Mouse (Mus musculus) Patski (cell line): ENCODE results near the gene Cryzl1. TPM values are rescaled to one million over a fixed set of nuclear protein-coding genes. Genes with fewer than 3 reads are reported as not detected.

Experiments used
- ATAC-seq: fragments of 100-300 bp; one replicate; pipeline ENCODE4 v1.8.0; 2021
- CTCF ChIA-PET: fragments of 350-600 bp; sonication (Branson Sonifier 250); formaldehyde crosslinking; loops from one replicate; lab custom pipeline; 2022; ENCODE audit warnings: inconsistent platforms; lab: Charles Lee
- POLR2A ChIA-PET: fragments of 350-600 bp; sonication (Branson Sonifier 250); formaldehyde crosslinking; loops from one replicate; lab custom pipeline; 2022; ENCODE audit warnings: antibody characterized with exemption, inconsistent platforms; lab: Charles Lee
- DNase-seq: peaks from one replicate; pipeline ENCODE4 v3.0.0-alpha.2; 2011; ENCODE audit warnings: low read depth, low spot score
- H3K27me3 ChIP-seq: fragments of 371-371 bp; one replicate; pipeline ENCODE4 v1.5.1; 2021
- CTCF ChIP-seq: fragments of 100-300 bp; IDR thresholded peaks from one replicate; pipeline ENCODE4 v1.5.1; 2021
- in situ Hi-C: fragments of 300-500 bp; cut with MboI; formaldehyde crosslinking; loops from 3 replicates; pipeline ENCODE4 v1.11.1; 2018; ENCODE audit warnings: low pct_unique_long_range_greater_than_20kb, mixed read lengths
- polyA plus RNA-seq: library from polyadenylated mRNA; unstranded; gene quantifications from one replicate; pipeline ENCODE4 v1.2.3, GENCODE M21; 2021

Gene Cryzl1
- polyA plus RNA-seq, 1 experiment from 2014 or later: 82.3 TPM

DNA sequence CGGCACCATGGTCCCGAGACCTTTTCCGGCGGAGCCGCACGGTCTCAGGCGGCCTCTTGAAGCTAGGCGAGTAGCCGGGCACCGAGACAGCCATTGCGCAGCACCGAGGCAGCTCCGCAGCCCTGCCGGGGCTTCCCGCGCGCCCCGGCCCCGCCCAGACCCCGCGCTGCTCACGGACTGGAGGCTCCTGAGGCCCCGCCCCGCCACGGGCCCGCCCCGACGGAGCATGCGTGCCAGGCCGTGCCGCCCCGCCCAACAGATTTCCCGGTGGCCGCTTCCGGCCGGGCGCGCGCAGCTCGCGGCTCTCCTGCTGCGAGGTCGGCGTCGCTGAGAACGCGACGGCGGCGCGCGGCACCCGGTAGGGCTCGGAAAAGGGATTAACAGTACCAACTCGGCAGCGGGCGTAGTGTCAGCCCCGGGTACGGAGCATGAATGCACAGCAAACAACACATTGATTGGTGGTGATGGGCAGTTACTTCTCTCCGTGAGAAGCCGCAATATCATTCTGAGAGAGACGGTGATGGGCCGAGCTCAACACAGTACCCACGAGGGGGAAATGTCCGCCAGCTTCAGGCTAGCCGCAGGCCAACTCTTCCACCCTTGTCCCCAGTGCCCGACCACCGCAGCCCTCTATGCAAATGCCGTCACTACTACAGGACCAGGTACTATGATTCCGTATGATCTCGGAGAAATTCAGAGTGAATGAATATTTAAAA, 40.0 kb downstream of the Cryzl1 start, which contains the start of gene Donson:
Gene Donson, minus strand, starts transcription at position 152 of the 716 bp plus-strand sequence.
- H3K27me3 ChIP-seq: no peaks in the 10 kb centered on the region
- TF ChIP-seq CTCF: no peak
- ATAC-seq (peak; percentile 97), DNase-seq (peak; percentile 17)
- in situ Hi-C loops: no loop called here
- CTCF ChIA-PET: no interaction called here
- POLR2A ChIA-PET: no interaction called here

GRCm38 (mm10) chr16:91688023-91688618, 40.7 kb downstream of the Cryzl1 start:
- ChIA-PET POLR2A (no interaction called here), CTCF (no interaction called here)
- TF ChIP-seq CTCF: no peak
- DNase-seq (no peak), ATAC-seq (peak; percentile 41)
- in situ Hi-C loops: no loop called here
- no peaks in the 10 kb centered on the region for H3K27me3 ChIP-seq

GRCm38 (mm10) chr16:91686369-91686768, 42.4 kb downstream of the Cryzl1 start:
- no peak for DNase-seq
- CTCF ChIA-PET: interaction anchor here (1.4 kb wide), 1 partner anchor 20 kb away, joined by 3 read pairs; no protein-coding TSS in a partner anchor
- H3K27me3 ChIP-seq: no peaks in the 10 kb centered on the region
- TF ChIP-seq CTCF: no peak
- in situ Hi-C loops: no loop called here
- POLR2A ChIA-PET: no interaction called here
- ATAC-seq: no peak

DNA sequence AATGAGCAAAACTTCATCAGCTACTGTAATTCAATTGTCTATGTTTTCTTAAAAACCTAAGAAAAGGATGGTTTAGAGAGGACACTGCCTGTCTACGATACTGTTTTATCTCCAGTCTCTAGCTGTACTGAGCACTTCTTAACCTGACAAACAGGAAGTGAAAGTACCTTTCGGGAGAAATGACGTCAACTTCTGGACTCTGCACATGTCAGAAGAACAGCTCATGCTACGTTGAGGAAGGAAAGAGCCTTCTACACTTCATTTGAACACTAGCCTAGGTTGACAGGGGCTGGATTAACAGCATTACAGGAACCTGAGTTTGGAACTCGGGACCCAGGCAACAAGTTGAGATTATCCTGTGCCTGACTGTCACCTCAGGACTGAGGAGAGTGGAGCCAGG, 43.2 kb downstream of the Cryzl1 start:
- H3K27me3 ChIP-seq: no peaks in the 10 kb centered on the region
- in situ Hi-C loops: no loop called here
- DNase-seq (no peak), ATAC-seq (no peak)
- no peak for TF ChIP-seq CTCF
- POLR2A ChIA-PET: no interaction called here
- CTCF ChIA-PET: interaction anchor here (0.7 to 1.8 kb wide), 3 partner anchors 10 to 1204 kb away, joined by 3 to 8 read pairs (median 5); no protein-coding TSS in a partner anchor

DNA sequence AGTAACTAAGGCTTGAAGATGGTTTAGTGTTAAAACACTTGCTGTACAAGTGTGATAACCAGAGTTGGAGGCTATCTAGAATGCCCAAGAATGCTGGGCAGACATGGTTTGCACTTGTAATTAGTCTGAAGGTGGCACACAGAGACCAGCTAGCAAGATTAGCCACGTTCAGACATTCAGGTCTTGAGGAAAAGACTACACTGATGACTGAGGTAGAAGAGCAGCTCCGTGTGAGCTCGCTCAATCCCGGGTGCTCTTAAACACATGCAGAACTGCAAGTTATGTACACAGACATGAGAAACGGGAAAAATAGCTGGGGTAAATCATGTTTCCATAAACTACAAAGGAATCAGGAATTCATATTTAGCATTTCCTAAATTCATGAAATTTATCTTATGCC, 48.1 kb downstream of the Cryzl1 start:
- H3K27me3 ChIP-seq: no peaks in the 10 kb centered on the region
- DNase-seq (no peak), ATAC-seq (no peak)
- in situ Hi-C loops: no loop called here
- POLR2A ChIA-PET: no interaction called here
- CTCF ChIA-PET: interaction anchor here (1.0 to 2.1 kb wide), 2 partner anchors 12 to 18 kb away, joined by 3 to 6 read pairs; no protein-coding TSS in a partner anchor
- no peak for TF ChIP-seq CTCF

GRCm38 (mm10) chr16:91678147-91678911, 50.4 kb downstream of the Cryzl1 start:
- POLR2A ChIA-PET: no interaction called here
- ATAC-seq (no peak), DNase-seq (no peak)
- in situ Hi-C loops: no loop called here
- CTCF ChIA-PET: no interaction called here
- no peaks in the 10 kb centered on the region for H3K27me3 ChIP-seq
- no peak for TF ChIP-seq CTCF

DNA sequence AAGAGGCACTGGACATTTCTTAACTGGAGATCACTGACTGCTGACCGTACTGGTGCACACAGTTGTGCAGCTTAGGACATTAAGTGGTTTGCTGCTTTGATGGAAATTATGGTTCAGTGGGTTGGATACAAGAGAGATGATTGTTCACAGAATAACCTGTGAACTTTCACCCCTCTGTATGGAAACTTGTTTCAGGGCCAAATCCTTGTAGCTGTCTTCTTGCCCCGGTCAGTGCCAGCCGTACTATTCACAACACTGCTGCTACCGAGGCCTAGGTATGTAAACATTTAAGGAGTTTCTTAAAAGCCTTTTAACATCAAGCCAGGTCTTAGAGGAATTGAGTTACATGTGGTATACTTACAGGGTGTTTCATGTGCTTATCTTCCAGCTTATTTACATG, 54.3 kb downstream of the Cryzl1 start:
- ChIA-PET POLR2A (no interaction called here), CTCF (interaction anchor here (1.9 kb wide), 1 partner anchor 11 kb away, joined by 5 read pairs; no protein-coding TSS in a partner anchor)
- ATAC-seq: no peak
- H3K27me3 ChIP-seq: no peaks in the 10 kb centered on the region
- in situ Hi-C loops: no loop called here
- no peak for TF ChIP-seq CTCF
- DNase-seq: no peak

DNA sequence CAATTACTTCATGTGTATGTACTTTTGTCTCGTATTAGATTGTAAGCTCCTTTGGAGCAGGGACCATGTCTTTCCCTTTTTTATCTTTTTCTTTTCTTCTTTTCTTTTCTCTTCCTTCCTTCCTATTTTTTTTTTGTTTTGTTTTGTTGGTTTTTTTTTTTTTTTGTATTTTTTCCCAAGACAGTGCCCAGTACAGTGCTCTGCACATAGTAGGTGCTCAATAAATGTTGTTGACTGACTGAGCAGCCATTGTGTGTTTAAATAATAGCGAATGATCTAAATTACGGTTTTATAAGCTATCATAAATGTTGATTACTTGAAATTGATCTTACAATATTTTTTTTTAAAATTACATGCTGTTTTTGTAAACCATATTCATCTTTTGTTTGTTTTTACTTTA, 65.0 kb downstream of the Cryzl1 start:
- ChIA-PET CTCF (interaction anchor here (4.0 kb wide), 1 partner anchor 13 kb away, joined by 9 read pairs; no protein-coding TSS in a partner anchor), POLR2A (interaction anchor here (0.6 kb wide), 1 partner anchor 13 kb away, joined by 4 read pairs; no protein-coding TSS in a partner anchor)
- no peaks in the 10 kb centered on the region for H3K27me3 ChIP-seq
- ATAC-seq: no peak
- no peak for TF ChIP-seq CTCF
- in situ Hi-C loops: no loop called here
- DNase-seq: no peak

GRCm38 (mm10) chr16:91662336-91662735, 66.4 kb downstream of the Cryzl1 start:
- CTCF ChIA-PET: interaction anchor here (1.5 to 4.0 kb wide), 2 partner anchors 14 to 18 kb away, joined by 6 to 9 read pairs; no protein-coding TSS in a partner anchor
- in situ Hi-C loops: no loop called here
- TF ChIP-seq CTCF: no peak
- H3K27me3 ChIP-seq: no peaks in the 10 kb centered on the region
- DNase-seq (no peak), ATAC-seq (no peak)
- POLR2A ChIA-PET: interaction anchor here (0.7 to 1.8 kb wide), 3 partner anchors 11 to 252 kb away, joined by 3 to 7 read pairs (median 5); partner anchors contain the start of gene Son

- DNase-seq: no peak
- no peak for TF ChIP-seq CTCF
- CTCF ChIA-PET: interaction anchor here (1.5 to 4.0 kb wide), 2 partner anchors 15 to 19 kb away, joined by 6 to 9 read pairs; no protein-coding TSS in a partner anchor
- ATAC-seq: no peak
- in situ Hi-C loops: no loop called here
- no peaks in the 10 kb centered on the region for H3K27me3 ChIP-seq
- POLR2A ChIA-PET: interaction anchor here (1.0 to 1.8 kb wide), 2 partner anchors 10 to 14 kb away, joined by 5 to 7 read pairs; partner anchors contain the start of gene Son
Measured at GRCm38 (mm10) chr16:91661397-91661796, 67.4 kb downstream of the Cryzl1 start.
